Mouse (Mus musculus): ENCODE data around the gene Fchsd2.

DNA sequence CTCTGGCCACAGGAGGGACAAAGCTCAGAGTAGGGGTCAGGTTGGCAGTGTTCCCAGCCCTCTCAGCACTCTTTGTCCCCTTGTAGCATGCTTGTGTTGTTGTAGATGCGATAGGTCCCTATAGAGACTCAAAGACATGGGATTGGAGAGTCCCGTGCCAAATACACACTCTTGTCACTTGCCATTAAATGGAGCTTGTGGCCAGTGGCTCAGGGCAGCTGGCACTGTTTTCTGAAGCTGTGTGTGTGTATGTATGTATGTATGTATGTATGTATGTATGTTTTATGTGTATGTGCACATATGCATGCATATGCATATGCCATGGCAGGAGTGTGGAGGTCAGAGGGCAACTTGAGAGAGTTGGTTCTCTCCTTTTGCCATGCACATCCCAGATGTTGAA, 235.1 kb downstream of the Fchsd2 start:
- TF ChIP-seq POLR2A (IDR thresholded peaks at IDR 0.05; ENCODE audit: insufficient read depth, low read depth, low read length) (no peak), CTCF (IDR thresholded peaks at IDR 0.05; ENCODE audit: insufficient read depth, low read depth, low read length) (no peak)
